Mouse (Mus musculus) layer of hippocampus, postnatal 14 days (tissue): ENCODE data around the gene Gprin3. TPM values are rescaled to one million over a fixed set of nuclear protein-coding genes. Genes with fewer than 3 reads are reported as not detected.
"Not testable (repeated sequence)": the region's sequence is repeated elsewhere in the genome, so short reads cannot be mapped to it uniquely, and the experiment has no call there.

Experiments
- DNase-seq, 2 experiments: peaks; one replicate each; pipeline ENCODE4 v3.0.0; 2021 to 2022; ENCODE audit warnings: low spot score in 2 of 2, mixed read lengths in 1 of 2
- total RNA-seq, 2 experiments: library from RNA; stranded (reverse); gene quantifications; 2 replicates each; pipeline ENCODE4 v1.2.3; 2021

Gene Gprin3
- total RNA-seq, 2 experiments from 2014 or later: 10.3 to 12.3 TPM

- DNase-seq: no peak
Observed at GRCm38 (mm10) chr6:59351108-59351789, 74.8 kb downstream of the Gprin3 start.

- no peak for DNase-seq
Observed at GRCm38 (mm10) chr6:59348673-59349072, 77.4 kb downstream of the Gprin3 start.

DNA sequence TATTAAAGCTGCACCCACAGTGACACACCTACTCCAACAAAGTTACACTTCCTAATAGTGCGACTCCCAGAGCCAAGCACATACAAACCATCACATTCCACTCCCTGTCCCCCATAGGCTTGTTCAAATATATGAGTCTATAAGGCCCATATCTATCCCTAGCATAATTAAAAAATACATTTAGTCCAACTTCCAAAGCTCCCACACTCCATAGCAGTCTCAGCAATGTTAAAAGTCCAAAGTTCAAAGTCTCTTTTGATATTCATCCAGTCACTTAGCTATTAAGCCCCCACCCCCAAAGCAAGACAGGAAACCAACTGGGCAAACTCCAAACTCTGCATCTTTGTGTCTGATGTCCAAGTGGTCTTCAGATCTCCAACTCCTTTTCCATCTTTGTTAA lies 84.9 kb downstream of the Gprin3 start:
- no peak for DNase-seq

GRCm38 (mm10) chr6:59328297-59328696 lies 97.8 kb downstream of the Gprin3 start:
- no peak for DNase-seq

- no peak for DNase-seq
Observed at GRCm38 (mm10) chr6:59315868-59316267, 110.2 kb downstream of the Gprin3 start.

- DNase-seq: no peak
Observed at GRCm38 (mm10) chr6:59315090-59315489, 111.0 kb downstream of the Gprin3 start.

DNA sequence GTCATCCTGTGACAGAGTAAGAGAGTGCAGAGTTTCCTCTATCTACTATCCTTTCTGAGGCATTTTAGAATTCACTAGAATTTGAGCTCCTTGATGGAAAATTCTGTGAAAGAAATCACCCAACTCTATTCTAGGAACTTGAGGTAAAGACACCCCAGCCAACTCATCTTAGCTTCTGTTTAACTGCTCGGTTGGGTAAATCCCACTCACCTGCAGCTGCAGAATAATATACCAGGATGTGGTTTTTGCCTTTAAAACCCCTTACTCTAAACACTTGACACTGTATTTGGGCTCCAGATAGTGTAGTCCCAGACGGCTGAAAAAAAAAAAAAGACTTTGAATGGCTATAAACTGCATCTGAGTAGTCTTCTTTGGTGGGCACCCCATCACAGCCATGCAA lies 112.9 kb downstream of the Gprin3 start:
- DNase-seq: no peak

- DNase-seq: no peak
Observed at GRCm38 (mm10) chr6:59311241-59311640, 114.9 kb downstream of the Gprin3 start.

DNA sequence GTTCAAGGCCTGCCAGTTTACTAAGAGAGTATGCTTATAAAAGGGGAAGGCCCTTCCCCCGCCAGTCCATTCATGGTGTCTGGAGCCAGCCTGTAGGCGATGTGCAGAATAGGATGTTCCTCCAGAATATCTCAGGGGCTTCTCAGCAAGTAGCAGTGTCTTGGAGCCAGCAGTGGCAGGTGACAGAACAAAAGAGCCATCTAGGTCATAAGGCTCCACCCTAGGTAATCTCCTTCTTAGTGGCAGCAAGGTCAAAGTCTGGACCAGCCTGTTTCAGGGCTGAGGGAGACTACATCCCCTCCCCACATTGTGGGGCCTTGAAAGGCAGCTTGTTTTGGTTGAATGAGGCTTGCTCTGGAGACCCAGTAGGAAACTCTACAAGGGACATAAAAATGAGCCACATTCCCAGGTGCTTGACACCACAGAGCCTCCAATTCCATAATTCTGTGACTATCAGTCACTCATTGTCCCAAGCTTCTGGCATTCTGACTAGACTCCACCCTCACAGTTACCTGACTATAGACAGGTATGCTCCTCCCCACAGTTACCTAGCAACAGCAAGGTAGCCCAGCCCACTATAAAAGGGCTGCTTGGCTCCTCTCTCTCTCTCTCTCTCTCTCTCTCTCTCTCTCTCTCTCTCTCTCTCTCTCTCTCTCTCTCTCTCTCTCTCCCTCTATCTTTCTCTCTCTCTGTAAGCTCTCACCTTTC lies 121.7 kb downstream of the Gprin3 start:
- not testable (repeated sequence) for DNase-seq

- no peak for DNase-seq
Observed at GRCm38 (mm10) chr6:59303031-59303430, 123.1 kb downstream of the Gprin3 start.

Other genes with a start within 250 kb of the Gprin3 start
- gene Tigd2, start 217.4 kb downstream of the Gprin3 start, total RNA-seq: 10 to 100 TPM; 16.3 to 17.0 TPM